Mouse (Mus musculus) urinary bladder, postnatal 4 days (tissue): ENCODE measurements at regions not wholly inside any gene's neighbourhood (a gene's known extent, or its start where the extent isn't known, plus 50 kb on each side); places are given as distances from the start of the nearest gene placed in this dataset.

ENCODE experiments used
- DNase-seq, 2 experiments: peaks; one replicate each; pipeline ENCODE4 v3.0.0; 2021 to 2022; ENCODE audit warnings: low spot score in 2 of 2

DNA sequence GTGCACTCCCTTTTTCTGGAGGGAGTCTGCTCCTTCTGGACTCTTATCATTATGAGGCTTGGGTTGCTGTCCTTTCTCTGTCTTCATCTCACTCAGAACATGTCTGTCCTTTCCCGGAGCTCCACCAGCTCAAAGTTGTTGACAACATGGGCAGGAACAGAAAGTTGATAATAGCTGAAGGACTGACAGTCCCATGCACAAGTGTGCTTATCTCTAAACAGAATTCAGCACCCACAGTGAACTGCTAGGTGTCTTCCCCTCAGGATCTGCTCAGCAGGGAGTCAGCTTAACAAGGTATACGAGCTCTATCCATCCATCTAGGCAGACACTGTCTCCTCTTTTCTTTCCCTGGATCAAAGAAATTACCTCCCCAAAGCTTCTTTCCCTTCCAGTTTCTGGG is 89.2 kb upstream of the Rab11fip2 start:
- DNase-seq: no peak

DNA sequence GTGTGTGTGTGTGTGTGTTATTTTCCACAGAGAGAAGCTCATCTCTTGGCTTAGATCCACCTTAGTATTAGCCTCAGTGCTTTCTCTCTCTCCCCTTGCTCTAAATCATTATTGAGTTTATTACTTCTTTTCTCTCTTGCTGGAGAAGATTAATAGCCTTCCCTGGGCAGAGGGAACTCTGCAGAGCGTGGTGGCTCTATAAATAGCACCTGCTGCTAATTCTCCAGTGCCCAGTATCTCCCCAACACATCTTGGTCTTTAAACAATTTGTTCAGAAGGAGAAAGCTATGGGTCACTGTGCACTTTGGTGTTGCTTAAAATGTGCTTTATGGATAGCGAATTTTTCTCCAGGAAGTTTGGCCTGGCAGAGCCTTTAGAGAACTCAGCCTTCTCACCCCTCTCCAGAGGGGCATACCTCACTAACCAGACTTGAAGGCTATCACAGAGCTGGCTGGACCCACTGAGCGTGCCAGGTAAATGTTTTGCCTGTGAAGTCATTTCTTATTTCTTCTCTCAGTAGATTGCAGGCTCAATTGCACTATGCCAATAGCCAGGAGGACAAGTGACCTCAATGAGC is 86.8 kb upstream of the Rab11fip2 start:
- no peak for DNase-seq

DNA sequence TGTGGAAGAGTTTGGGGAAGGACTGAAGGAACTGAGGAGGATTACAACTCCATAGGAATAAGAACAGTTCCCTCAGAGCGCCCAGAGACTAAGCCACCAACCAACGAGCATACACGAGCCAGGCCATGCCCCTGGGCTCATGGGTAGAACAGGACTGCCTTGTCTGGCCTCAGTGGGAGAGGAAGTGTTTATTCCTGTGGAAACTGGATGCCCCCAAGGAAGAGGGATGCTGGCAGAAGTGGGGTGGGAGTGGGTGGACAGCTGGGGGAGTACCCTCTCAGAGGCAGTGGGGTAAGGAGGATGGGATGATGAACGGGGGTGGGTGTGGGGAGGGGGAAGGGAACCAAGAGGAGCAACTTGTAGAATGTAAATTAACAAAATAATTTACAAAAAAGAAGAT is 86.3 kb upstream of the Rab11fip2 start:
- DNase-seq: no peak

- DNase-seq: no peak
Observed at GRCm38 (mm10) chr19:60015614-60016300, 72.3 kb upstream of the Rab11fip2 start.

DNA sequence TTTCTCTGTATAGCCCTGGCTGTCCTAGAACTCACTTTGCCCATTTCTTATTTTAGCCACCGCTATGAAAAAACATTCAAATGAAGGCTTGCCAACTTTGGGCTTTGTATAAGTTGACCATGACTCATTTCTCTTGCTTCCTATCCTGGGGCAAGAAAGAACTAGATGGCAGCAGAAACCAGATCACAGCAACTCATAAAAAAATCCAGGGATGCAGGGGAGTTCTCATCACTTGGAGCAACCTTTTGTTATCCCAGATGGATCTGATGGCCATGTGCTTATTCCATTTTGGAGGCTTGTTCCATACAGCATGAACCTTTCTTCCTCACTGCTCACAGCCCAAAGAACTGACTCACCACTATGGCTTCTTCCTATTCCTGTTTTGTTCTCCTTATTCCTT is 52.1 kb upstream of the Rab11fip2 start:
- no peak for DNase-seq
